Comparison of ENCODE assay signal across 9 mouse cellular contexts in the genomic region with DNA sequence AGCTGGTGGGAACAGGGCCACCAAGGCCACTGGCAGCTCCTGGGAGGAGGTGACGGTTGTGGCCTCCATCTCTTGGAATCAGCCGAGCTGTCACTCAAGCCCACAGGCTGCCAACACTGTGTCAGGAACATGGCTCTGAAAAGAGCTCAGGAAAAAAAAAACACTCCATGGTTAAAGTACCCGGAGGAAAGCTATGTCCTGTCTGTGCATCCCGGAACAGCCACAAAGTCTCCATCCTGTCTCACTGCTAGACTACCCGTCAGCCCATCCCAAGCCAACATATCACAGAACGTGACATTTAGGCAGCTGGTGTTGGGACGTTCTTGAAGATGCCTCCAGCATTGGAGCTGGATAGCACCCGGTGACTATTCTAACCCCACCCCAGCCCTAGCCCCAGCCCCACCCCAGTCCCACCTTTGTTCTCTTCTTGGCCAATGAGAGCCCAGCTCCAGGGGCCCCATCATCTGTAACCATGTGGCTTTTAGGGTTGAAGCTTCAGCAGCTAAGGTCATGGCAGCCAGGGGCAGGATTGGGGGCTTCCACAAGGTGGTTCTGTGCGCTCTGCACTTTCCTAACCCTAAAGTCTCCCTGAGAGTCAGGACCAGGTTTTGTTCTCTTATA. TPM values are rescaled to one million over a fixed set of nuclear protein-coding genes. Genes with fewer than 3 reads are reported as not detected.
DNase-seq lines count a peak whose midpoint lies in the region; ATAC-seq and TF ChIP-seq lines count a peak whose summit lies in the region.
"Had no signal": no experiment of that assay in that cellular context is flagged by ENCODE, and none has a peak within 500 bp of the region (broad histone marks: within the 10 kb centered on the region; RNA-seq: fewer than 3 reads in every experiment).

No protein-coding gene starts in this region.

- H3K36me3 ChIP-seq in intestine, embryonic 16.5 days (ENCODE audit: control insufficient read depth, insufficient read depth, low read length): no peaks in the 10 kb centered on the region; the same call in 1 of the 2 replicates
- no peaks in the 10 kb centered on the region for H3K36me3 ChIP-seq in intestine, postnatal 0 days (ENCODE audit: control insufficient read depth, insufficient read depth)
- no peaks in the 10 kb centered on the region for H3K36me3 ChIP-seq in splenic B cell, adult 2 months (ENCODE audit: control insufficient read depth, insufficient read depth, low read length, poor library complexity, severe bottlenecking)

- no peaks in the 10 kb centered on the region for H3K9me3 ChIP-seq in intestine, embryonic 16.5 days (ENCODE audit: control insufficient read depth, low read length)
- H3K9me3 ChIP-seq in intestine, postnatal 0 days (ENCODE audit: control insufficient read depth): no peaks in the 10 kb centered on the region
- H3K9me3 ChIP-seq: limb, embryonic 13.5 days had no signal

- H3K27me3 ChIP-seq in intestine, embryonic 16.5 days (replicated peaks; ENCODE audit: control insufficient read depth, insufficient read depth, low read length): no peaks in the 10 kb centered on the region
- H3K27me3 ChIP-seq in intestine, postnatal 0 days (replicated peaks; ENCODE audit: control insufficient read depth, insufficient read depth, low read length): no peaks in the 10 kb centered on the region
- 0 out of 2 replicates have a peak, but pooled peaks cover 2% of the 10 kb centered on the region for H3K27me3 ChIP-seq in splenic B cell, adult 2 months (ENCODE audit: control insufficient read depth, insufficient read depth, low read length, poor library complexity, severe bottlenecking)
- H3K27me3 ChIP-seq: limb, embryonic 13.5 days had no signal

- ATAC-seq in intestine, embryonic 16.5 days: no peak
- ATAC-seq in intestine, postnatal 0 days: no peak

- H3K27ac ChIP-seq in intestine, embryonic 16.5 days (ENCODE audit: low read length): 0 out of 2 replicates have a peak overlapping the region, but pooled peaks have one; percentile 1
- H3K27ac ChIP-seq in intestine, postnatal 0 days (ENCODE audit: low read depth, low read length): no peak overlapping the region
- H3K27ac ChIP-seq: limb, embryonic 13.5 days had no signal

- DNase-seq in WW6 (ENCODE audit: low read depth, low spot score): peak; percentile 47
- peak; percentile 61 for DNase-seq in kidney, postnatal 10 days
- peak; percentile 79 for DNase-seq in splenic B cell, adult 2 months (ENCODE audit: low read depth, low spot score)
- no peak for DNase-seq in frontal cortex, postnatal 25 days (ENCODE audit: low spot score in 2 of 2)
- no peak for DNase-seq in left cerebral cortex, postnatal 36 days (ENCODE audit: low spot score in 2 of 2)
- DNase-seq in embryo, embryonic 10.5 days (ENCODE audit: low spot score): no peak

- TF ChIP-seq CTCF in intestine, postnatal 0 days (IDR thresholded peaks at IDR 0.05; ENCODE audit: low read depth): no peak

- WGBS in intestine, embryonic 16.5 days: 66% methylated on average over 9 of the region's 9 CpGs
- 61% methylated on average over 9 of the region's 9 CpGs for WGBS in intestine, postnatal 0 days

- H3K4me1 ChIP-seq in intestine, embryonic 16.5 days (ENCODE audit: control insufficient read depth, insufficient read depth, low read length): peaks cover 28% of the 10 kb centered on the region
- no peaks in the 10 kb centered on the region for H3K4me1 ChIP-seq in intestine, postnatal 0 days (replicated peaks; ENCODE audit: control insufficient read depth, insufficient read depth, low read length)

- no peak overlapping the region for H3K9ac ChIP-seq in intestine, embryonic 16.5 days (ENCODE audit: low read depth, low read length)
- H3K9ac ChIP-seq in intestine, postnatal 0 days (ENCODE audit: low read depth, low read length): no peak overlapping the region; the same call in 1 of the 2 replicates
- H3K9ac ChIP-seq: limb, embryonic 13.5 days had no signal

- intact Hi-C loops in left cerebral cortex, postnatal 36 days (cut with DNase I): loop anchor here (10.0 kb wide), 2 partner anchors 499 to 629 kb away; no protein-coding TSS in a partner anchor

- H3K4me2 ChIP-seq in intestine, embryonic 16.5 days (ENCODE audit: low read depth, low read length): no peak overlapping the region
- no peak overlapping the region for H3K4me2 ChIP-seq in intestine, postnatal 0 days (replicated peaks; ENCODE audit: low read depth)
- H3K4me2 ChIP-seq: limb, embryonic 13.5 days had no signal

- H3K4me3 ChIP-seq in intestine, embryonic 16.5 days (ENCODE audit: low read length): no peak overlapping the region
- H3K4me3 ChIP-seq in intestine, postnatal 0 days (ENCODE audit: low read depth, low read length): no peak overlapping the region
- H3K4me3 ChIP-seq: limb, embryonic 13.5 days had no signal

RNA-seq across cellular contexts. Expression of a gene that starts 51.8 kb away (rescaled TPM):
- 59.0 and 60.3 TPM in 2 replicates for polyA plus RNA-seq in intestine, embryonic 16.5 days (2015; fragmentation: Nextera tagmentation; extraction: Ambion mirVana)
- polyA plus RNA-seq in intestine, postnatal 0 days (2015; fragmentation: Nextera tagmentation; extraction: Ambion mirVana): 30.2 and 33.0 TPM in 2 replicates
- 10 to 100 TPM; 21.9 to 29.8 TPM for total RNA-seq in left cerebral cortex, postnatal 36 days (2021)

Comparison
In these comparisons a context has a peak if more than half of its experiments do, and no peak if none do; other contexts are left out.
1. DNase-seq: peak in WW6 (single experiment), kidney, postnatal 10 days (single experiment) and splenic B cell, adult 2 months (single experiment); none in frontal cortex, postnatal 25 days (0 of 2), left cerebral cortex, postnatal 36 days (0 of 2) and embryo, embryonic 10.5 days (single experiment).